Mouse (Mus musculus) heart, postnatal 0 days (tissue): ENCODE measurements around the gene Rd3l.
"Not testable (repeated sequence)": the region's sequence is repeated elsewhere in the genome, so short reads cannot be mapped to it uniquely, and the experiment has no call there.

ENCODE experiments used
- CTCF ChIP-seq: IDR thresholded peaks from 2 replicates; pipeline ENCODE4 v1.5.1; 2016; ENCODE audit warnings: antibody characterized with exemption, control low read depth, low read depth
- EP300 ChIP-seq: IDR thresholded peaks from 2 replicates; pipeline ENCODE4 v1.6.1; 2016; ENCODE audit warnings: antibody characterized with exemption, low read depth

- not testable (repeated sequence) for TF ChIP-seq CTCF, EP300
Observed at GRCm38 (mm10) chr12:111945765-111946655, 35.1 kb downstream of the Rd3l start.
